Mouse (Mus musculus) liver, embryonic 13.5 days (tissue): Measurements from ENCODE around the gene Mllt1. TPM values are rescaled to one million over a fixed set of nuclear protein-coding genes. Genes with fewer than 3 reads are reported as not detected.

Experiments
- ATAC-seq: fragments of 200-750 bp; cut with Nextera tagmentation; 2 replicates; pipeline ENCODE4 v1.8.0; 2017; ENCODE audit warnings: low read depth, mild to moderate bottlenecking, moderate number of reproducible peaks, moderate library complexity
- DNase-seq: peaks from one replicate; pipeline ENCODE4 v3.0.0; 2022
- H3K27ac ChIP-seq: fragments of 300-500 bp; sonication (generic); 2 replicates; pipeline ENCODE4 v1.5.1; 2015; ENCODE audit warnings: moderate library complexity, mild to moderate bottlenecking, inconsistent platforms
- H3K27me3 ChIP-seq: fragments of 300-500 bp; sonication (generic); 2 replicates; pipeline ENCODE4 v1.6.1; 2015; ENCODE audit warnings: mild to moderate bottlenecking, inconsistent platforms
- H3K36me3 ChIP-seq: fragments of 300-500 bp; sonication (generic); 2 replicates; pipeline ENCODE4 v1.6.1; 2015; ENCODE audit warnings: mild to moderate bottlenecking, inconsistent platforms
- H3K4me1 ChIP-seq: fragments of 300-500 bp; sonication (generic); replicated peaks from 2 replicates; pipeline ENCODE4 v1.6.1; 2015; ENCODE audit warnings: inconsistent platforms
- H3K4me2 ChIP-seq: fragments of 300-500 bp; sonication (generic); 2 replicates; pipeline ENCODE4 v1.6.1; 2015; ENCODE audit warnings: inconsistent platforms, mild to moderate bottlenecking, moderate library complexity
- H3K4me3 ChIP-seq: fragments of 300-500 bp; sonication (generic); replicated peaks from 2 replicates; pipeline ENCODE4 v1.5.1; 2015; ENCODE audit warnings: mild to moderate bottlenecking, inconsistent platforms
- H3K9ac ChIP-seq: fragments of 300-500 bp; sonication (generic); 2 replicates; pipeline ENCODE4 v1.6.1; 2015; ENCODE audit warnings: mild to moderate bottlenecking, inconsistent platforms
- H3K9me3 ChIP-seq: fragments of 300-500 bp; sonication (generic); replicated peaks from 2 replicates; pipeline ENCODE4 v1.6.1; 2016; ENCODE audit warnings: inconsistent platforms
- WGBS: fragments of 180-500 bp; shearing (Covaris S2); methylation state at CpG from one replicate; pipeline ENCODE4 v1.1.7; 2015; ENCODE audit not compliant: insufficient replicate concordance; 5-methylcytosine and 5-hydroxymethylcytosine counted together
- polyA plus RNA-seq: library from polyadenylated mRNA; unstranded; fragments of >200 nt; fragmentation: Nextera tagmentation; extraction: Ambion mirVana; gene quantifications from 2 replicates; pipeline ENCODE4 v1.2.1, GENCODE M21; 2015

The Mllt1 gene
- polyA plus RNA-seq, 1 experiment from 2014 or later = 11.0 TPM

DNA sequence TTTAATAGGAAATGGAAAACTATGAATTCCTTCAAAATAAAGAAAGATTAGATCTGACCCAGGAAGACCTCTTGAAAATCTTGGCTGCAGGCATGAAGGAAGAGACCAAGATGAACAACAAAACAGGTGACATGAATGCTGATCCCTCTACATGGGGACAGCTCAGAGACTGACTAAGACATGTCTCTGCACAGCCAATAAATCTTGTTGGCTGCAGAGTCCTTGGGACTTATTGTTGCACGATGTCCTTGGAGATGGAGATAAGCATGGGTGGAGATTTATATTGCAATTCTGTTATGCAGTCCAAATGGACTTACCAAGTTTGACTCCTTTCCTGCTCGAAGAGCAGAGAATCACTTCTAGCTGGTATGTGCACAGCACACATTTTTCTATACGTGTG lies 34.1 kb upstream of the Mllt1 start:
- no peak overlapping the region for H3K27ac ChIP-seq
- H3K9ac ChIP-seq = no peak overlapping the region
- peaks cover 31% of the 10 kb centered on the region for H3K27me3 ChIP-seq
- no peaks in the 10 kb centered on the region for H3K36me3 ChIP-seq
- no peak overlapping the region for H3K4me2 ChIP-seq
- peaks cover 1% of the 10 kb centered on the region for H3K4me1 ChIP-seq
- H3K4me3 ChIP-seq = no peak overlapping the region
- 51% methylated on average over 3 of the region's 3 CpGs for WGBS
- DNase-seq = no peak
- ATAC-seq = no peak
- H3K9me3 ChIP-seq = no peaks in the 10 kb centered on the region

DNA sequence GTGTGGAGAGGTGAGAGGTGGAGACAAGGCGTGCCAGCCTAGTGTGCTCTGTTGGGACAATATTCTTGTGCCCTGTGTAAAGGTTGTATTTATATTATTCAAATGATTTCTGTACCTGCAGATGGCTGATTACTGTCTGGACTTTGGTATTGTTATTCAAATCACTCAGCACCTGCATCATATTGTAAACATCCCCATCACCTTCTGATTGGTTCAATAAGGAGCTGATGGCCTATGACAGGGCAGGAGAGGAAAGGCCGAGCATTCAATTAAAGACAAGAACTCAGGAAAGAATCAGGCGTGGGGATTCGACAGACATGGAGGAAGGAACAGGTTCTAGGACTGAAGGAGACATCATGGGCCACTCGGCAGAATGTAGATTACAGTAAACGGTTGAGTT lies 28.4 kb upstream of the Mllt1 start:
- WGBS = 60% methylated on average over 6 of the region's 6 CpGs

DNA sequence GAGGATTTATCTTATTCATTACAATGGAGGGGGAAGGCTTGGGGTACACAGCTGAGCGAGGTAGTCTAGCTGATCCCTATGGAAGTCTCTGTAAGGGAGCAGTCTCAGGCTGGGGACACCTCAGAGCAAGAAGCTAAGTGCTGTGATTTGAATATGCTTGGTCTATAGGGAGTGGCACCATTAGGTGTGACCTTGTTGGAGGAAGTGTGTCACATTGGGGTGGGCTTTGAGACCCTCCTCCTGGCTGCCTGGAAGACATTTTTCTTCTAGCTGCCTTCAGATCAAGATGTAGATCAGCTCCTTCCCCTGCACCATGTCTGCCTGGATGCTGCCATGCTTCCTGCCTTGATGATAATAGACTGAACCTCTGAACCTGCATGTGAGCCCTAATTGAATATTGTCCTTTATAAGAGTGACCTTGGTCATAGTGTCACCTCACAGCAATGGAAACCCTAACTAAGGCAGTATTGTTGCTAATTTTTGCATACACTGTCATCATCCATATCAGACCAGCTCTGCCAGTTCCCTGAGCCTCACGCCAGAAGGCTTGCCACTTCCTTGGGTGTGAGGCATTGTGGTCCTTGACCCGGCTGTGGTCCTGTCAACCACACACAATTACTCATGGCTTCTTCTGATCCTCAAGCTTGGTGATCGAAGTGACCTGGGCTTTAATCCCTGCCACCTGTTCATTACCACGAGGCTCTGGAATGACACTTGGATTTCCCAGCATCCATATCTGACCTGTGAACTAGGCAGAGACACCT lies 27.6 kb upstream of the Mllt1 start:
- no peak overlapping the region for H3K4me2 ChIP-seq
- 52% methylated on average over 5 of the region's 5 CpGs for WGBS
- peaks cover 11% of the 10 kb centered on the region for H3K4me1 ChIP-seq
- no peaks in the 10 kb centered on the region for H3K9me3 ChIP-seq
- DNase-seq = no peak
- ATAC-seq = no peak
- peaks cover 22% of the 10 kb centered on the region for H3K27me3 ChIP-seq
- no peak overlapping the region for H3K9ac ChIP-seq
- no peak overlapping the region for H3K4me3 ChIP-seq
- no peak overlapping the region for H3K27ac ChIP-seq
- H3K36me3 ChIP-seq = no peaks in the 10 kb centered on the region

More for the DNA sequence above, 28.4 kb upstream of the Mllt1 start:
- DNase-seq = no peak
- Histone ChIP-seq H3K4me3 (no peak overlapping the region), H3K9me3 (no peaks in the 10 kb centered on the region), H3K9ac (no peak overlapping the region), H3K36me3 (no peaks in the 10 kb centered on the region), H3K27ac (no peak overlapping the region), H3K4me2 (no peak overlapping the region), H3K27me3 (peaks cover 25% of the 10 kb centered on the region), H3K4me1 (peaks cover 3% of the 10 kb centered on the region; the same call in 1 of the 2 replicates)
- ATAC-seq = no peak

DNA sequence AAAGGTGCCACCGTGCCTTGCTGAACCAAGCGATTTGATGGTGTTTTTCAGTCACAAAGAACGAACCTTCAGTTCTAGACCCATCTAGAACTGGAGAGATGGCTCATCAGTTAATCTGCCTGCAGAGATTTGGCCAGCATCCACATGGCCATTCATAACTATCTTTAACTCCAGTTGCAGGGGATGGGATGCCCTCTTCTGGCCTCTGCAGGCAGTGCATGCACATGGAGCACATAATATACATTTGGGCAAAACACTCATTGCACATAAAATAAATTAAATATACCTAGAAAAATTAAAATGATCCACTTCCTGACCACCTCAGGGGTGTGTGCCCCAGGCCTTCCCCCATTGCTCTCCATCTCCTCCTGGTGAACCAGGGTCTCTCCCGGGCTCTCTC lies 26.7 kb upstream of the Mllt1 start:
- H3K4me3 ChIP-seq = no peak overlapping the region
- H3K27me3 ChIP-seq = peaks cover 20% of the 10 kb centered on the region
- no peaks in the 10 kb centered on the region for H3K36me3 ChIP-seq

DNA sequence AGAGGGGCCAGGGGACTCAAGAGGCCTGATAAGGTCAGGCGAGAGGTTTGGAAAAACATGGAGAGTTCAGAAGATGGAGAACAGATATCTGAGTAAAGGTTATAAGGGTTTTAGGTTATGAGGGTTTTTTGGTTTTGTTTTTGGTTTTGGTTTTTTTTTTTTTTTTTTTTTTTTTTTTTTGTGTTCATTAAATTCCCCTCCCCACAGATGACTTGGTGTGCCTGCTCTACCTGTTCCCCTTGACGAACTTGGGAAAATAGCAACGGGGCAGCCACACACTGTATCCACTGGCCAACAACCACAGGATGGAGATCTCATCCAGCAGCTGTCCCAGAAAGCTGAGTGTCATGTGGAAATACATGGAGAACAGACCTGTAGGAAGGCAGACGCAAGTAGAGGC lies 23.5 kb upstream of the Mllt1 start:
- H3K4me3 ChIP-seq = no peak overlapping the region
- DNase-seq (no peak), ATAC-seq (no peak)
- peak overlapping the region; percentile 41 for H3K4me2 ChIP-seq
- H3K27ac ChIP-seq = no peak overlapping the region
- H3K27me3 ChIP-seq = peaks cover 28% of the 10 kb centered on the region
- H3K4me1 ChIP-seq = peaks cover 16% of the 10 kb centered on the region
- no peaks in the 10 kb centered on the region for H3K9me3 ChIP-seq
- no peaks in the 10 kb centered on the region for H3K36me3 ChIP-seq
- WGBS = 52% methylated on average over 4 of the region's 4 CpGs
- no peak overlapping the region for H3K9ac ChIP-seq

More for the DNA sequence above, 26.7 kb upstream of the Mllt1 start:
- DNase-seq = no peak
- Histone ChIP-seq H3K4me1 (peaks cover 16% of the 10 kb centered on the region), H3K9me3 (no peaks in the 10 kb centered on the region), H3K27ac (no peak overlapping the region), H3K9ac (no peak overlapping the region), H3K4me2 (no peak overlapping the region)
- WGBS = 79% methylated on average over 4 of the region's 4 CpGs
- ATAC-seq = no peak

DNA sequence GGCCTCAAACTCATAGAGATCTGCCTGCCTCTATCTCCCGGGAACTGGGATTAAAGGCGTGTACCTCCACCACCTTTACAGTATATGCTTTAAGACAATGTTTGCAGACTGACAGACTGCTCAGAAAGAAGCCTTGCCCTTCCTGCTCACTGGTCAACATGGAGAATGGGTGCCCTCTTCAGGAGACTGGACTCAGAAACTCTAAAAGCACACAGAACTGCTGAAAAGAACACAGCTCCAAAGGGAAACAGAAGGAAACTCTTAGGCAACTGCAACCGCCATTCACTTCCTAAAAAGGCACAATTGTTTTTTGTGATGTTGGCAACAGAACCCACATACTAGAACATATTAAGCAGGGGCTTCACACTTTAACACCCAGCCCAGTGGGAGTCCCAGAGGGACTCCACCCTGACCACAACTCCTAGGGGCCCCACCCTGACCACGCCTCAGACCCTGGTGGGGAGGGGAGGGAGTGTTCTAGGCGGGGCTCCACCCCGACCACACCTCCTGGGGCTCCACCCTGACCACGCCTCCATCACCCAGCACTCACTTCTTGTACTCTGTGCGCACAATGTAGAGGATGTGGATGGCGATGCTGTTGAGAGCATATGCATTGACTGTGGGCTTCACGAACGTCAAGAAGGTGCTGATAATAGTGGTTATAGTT lies 22.7 kb upstream of the Mllt1 start:
- H3K36me3 ChIP-seq = no peaks in the 10 kb centered on the region
- DNase-seq (peak; percentile 79), ATAC-seq (peak; percentile 98)
- H3K4me3 ChIP-seq = no peak overlapping the region
- H3K9me3 ChIP-seq = no peaks in the 10 kb centered on the region
- H3K27me3 ChIP-seq = peaks cover 28% of the 10 kb centered on the region
- peak overlapping the region; percentile 30; the same call in 1 of the 2 replicates for H3K27ac ChIP-seq
- peaks cover 16% of the 10 kb centered on the region for H3K4me1 ChIP-seq
- H3K4me2 ChIP-seq = peak overlapping the region; percentile 41
- 9% methylated on average over 11 of the region's 11 CpGs for WGBS
- no peak overlapping the region for H3K9ac ChIP-seq

DNA sequence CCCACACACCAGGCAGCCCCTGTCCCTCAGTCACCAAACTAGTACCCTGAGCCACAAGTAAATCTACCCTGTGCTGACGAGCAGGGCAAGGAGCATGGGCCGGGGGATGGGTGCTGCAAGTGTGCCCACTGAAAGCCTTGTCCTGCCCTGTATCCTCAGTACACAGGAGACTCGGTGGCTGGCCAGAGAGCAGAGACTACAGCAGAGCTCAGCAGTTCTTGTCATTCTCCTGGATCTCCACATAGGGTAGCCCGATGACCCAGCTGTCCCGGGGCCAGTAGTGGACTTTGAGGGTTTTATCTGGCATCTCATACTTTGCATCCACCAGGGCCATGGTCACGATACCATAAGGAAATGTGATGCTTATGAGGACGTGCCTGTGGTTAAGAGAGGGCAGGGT lies 19.7 kb upstream of the Mllt1 start:
- Histone ChIP-seq H3K27me3 (peaks cover 25% of the 10 kb centered on the region), H3K36me3 (no peaks in the 10 kb centered on the region), H3K4me1 (peaks cover 16% of the 10 kb centered on the region), H3K9ac (no peak overlapping the region), H3K9me3 (no peaks in the 10 kb centered on the region), H3K4me3 (no peak overlapping the region), H3K27ac (no peak overlapping the region), H3K4me2 (no peak overlapping the region)
- no peak for DNase-seq
- WGBS = 62% methylated on average over 7 of the region's 7 CpGs
- ATAC-seq = no peak

DNA sequence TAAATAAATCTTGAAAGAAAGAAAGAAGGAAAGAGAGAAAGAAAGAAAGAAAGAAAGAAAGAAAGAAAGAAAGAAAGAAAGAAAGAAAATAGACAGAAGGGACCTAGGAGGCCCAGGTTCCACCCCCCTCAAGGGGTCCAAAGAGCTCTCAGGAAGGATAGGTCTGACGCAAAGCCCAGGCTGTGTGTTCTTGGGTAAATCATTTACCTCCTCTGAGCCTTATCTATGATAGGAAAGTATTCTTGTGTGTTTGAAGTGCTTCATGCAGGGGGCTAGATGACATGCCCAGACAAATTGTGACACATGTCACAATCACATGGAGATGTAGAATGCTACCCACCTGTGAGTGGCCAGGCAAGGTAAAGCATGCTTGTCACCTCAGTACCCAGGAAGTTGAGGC lies 17.4 kb upstream of the Mllt1 start:
- no peak overlapping the region for H3K4me3 ChIP-seq
- no peak overlapping the region for H3K4me2 ChIP-seq
- H3K9ac ChIP-seq = no peak overlapping the region
- H3K36me3 ChIP-seq = no peaks in the 10 kb centered on the region
- H3K27ac ChIP-seq = no peak overlapping the region
- no peak for ATAC-seq
- peaks cover 24% of the 10 kb centered on the region for H3K27me3 ChIP-seq
- 61% methylated on average over 1 of the region's 1 CpGs for WGBS
- no peak for DNase-seq
- H3K9me3 ChIP-seq = no peaks in the 10 kb centered on the region
- peaks cover 4% of the 10 kb centered on the region for H3K4me1 ChIP-seq

DNA sequence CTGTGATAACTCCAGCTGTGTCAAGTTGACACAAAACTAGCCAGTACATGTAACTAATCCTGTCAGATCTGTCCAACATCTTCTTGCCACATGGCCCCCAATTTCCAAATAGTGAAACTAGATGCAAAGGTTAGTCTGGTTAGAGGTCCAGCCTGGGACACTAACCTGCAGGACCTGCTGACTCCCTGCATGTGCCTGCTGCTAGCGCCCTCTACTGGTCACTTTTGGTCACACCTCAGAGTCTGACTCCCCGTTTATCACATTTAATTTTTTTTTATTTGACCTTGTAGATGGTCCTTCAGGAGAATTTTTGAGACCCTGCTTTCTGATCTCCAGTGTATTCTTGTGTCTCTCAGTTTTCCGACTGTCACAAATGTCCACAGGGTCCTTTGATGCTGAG lies 15.7 kb upstream of the Mllt1 start:
- H3K9ac ChIP-seq = no peak overlapping the region
- 6% methylated on average over 3 of the region's 3 CpGs for WGBS
- no peaks in the 10 kb centered on the region for H3K9me3 ChIP-seq
- no peak overlapping the region for H3K4me2 ChIP-seq
- H3K4me3 ChIP-seq = no peak overlapping the region
- no peak overlapping the region for H3K27ac ChIP-seq
- peaks cover 31% of the 10 kb centered on the region for H3K27me3 ChIP-seq
- H3K4me1 ChIP-seq = no peaks in the 10 kb centered on the region
- ATAC-seq = no peak
- H3K36me3 ChIP-seq = no peaks in the 10 kb centered on the region
- DNase-seq = peak; percentile 48

DNA sequence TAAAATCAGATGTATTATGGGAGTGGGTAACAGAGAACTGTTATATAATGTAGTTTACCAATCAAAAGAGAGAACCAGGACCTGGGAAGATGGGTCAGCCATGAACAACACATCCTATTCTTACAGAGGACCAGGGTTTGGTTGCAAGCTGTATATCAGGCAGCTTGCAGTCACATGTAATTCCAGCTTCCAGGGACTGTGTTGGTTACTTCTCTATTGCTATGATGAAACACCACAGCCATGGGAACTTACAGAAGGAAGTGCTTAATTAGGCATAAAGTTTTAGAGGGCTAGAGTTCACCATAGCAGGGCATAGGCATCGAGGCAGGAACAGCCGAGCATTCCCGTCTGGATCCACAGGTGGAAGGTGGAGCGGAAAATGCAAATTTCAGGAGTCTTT lies 3.5 kb upstream of the Mllt1 start:
- Histone ChIP-seq H3K9ac (no peak overlapping the region), H3K27me3 (peaks cover 14% of the 10 kb centered on the region; the same call in 1 of the 2 replicates), H3K9me3 (no peaks in the 10 kb centered on the region), H3K36me3 (no peaks in the 10 kb centered on the region), H3K4me2 (no peak overlapping the region), H3K4me3 (no peak overlapping the region), H3K27ac (no peak overlapping the region), H3K4me1 (peaks cover 18% of the 10 kb centered on the region)
- 75% methylated on average over 4 of the region's 4 CpGs for WGBS
- DNase-seq (no peak), ATAC-seq (no peak)

DNA sequence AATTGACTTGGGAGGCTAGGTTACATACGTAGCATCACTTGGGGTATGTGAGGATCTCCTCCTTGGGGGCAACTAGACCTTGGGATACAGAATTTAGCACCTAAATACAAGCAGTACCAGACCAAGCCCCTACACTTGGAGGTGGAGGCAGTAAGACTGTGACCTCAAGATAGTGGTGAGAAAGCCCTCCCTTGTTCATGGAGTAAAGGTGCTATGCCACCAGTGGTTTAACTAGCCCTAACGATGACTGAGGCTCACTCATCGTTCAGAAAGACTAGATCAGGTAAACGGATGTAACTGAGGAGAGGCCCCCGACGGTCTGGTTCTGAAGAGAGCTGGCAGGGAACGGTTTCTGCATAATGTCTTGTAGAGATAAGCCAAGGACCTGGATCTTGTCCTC lies 1.5 kb upstream of the Mllt1 start:
- H3K9ac ChIP-seq = no peak overlapping the region
- WGBS = 63% methylated on average over 7 of the region's 7 CpGs
- no peaks in the 10 kb centered on the region for H3K9me3 ChIP-seq
- ATAC-seq = no peak
- H3K27me3 ChIP-seq = peaks cover 14% of the 10 kb centered on the region; the same call in 1 of the 2 replicates
- no peak overlapping the region for H3K27ac ChIP-seq
- peaks cover 35% of the 10 kb centered on the region for H3K4me1 ChIP-seq
- H3K4me3 ChIP-seq = no peak overlapping the region
- no peaks in the 10 kb centered on the region for H3K36me3 ChIP-seq
- no peak for DNase-seq
- H3K4me2 ChIP-seq = no peak overlapping the region
